Mouse (Mus musculus): Measurements from ENCODE around the gene Gm17455. TPM values are rescaled to one million over a fixed set of nuclear protein-coding genes. Genes with fewer than 3 reads are reported as not detected.

Gm17455 gene
- polyA plus RNA-seq, 1 experiment from 2014 or later, result 1.3 TPM

DNA sequence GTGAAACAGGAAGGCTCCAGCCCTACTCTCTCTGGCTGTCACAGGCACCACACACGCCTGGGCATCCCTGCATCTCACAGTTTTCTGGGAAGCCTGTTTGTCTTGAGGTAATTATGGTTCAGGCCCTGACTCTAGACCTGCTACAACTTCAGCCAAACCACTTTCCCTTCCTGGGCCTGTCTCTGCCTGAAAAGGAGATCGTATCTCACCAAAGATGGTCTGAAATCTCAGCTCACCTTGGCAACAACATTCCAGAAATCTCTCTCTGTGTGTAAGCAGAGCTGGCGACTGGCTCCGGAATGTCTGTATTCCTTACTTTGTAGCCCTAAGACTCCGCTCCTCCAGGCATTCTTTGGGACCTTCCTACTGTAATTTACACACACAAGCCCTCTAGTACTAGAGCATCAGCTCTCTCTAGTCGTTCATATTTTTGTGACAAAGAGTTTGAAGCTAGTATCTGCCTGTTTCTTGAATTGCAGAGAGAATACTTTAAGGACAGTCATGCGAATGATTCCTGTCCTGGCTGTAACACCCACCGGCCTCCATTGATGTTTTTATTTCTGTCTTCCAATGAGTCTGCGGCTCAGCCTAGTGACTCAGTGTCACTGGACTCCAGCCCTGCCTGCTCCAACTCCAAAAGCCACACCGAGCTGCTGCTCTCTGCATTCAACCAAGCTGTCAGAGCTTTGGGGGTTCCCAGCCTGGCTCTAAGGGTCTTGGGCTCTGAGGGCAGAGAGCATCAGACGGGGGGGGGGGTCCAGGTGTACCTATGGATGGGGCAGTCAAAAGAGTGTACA, 44.4 kb upstream of the Gm17455 start:
- Histone ChIP-seq H3K9me3 (replicated peaks; ENCODE audit: control insufficient read depth, low read length) (no peaks in the 10 kb centered on the region), H3K4me2 (ENCODE audit: low read depth, low read length) (no peak overlapping the region), H3K4me3 (ENCODE audit: low read depth, low read length) (no peak overlapping the region), H3K9ac (replicated peaks; ENCODE audit: low read length) (no peak overlapping the region), H3K4me1 (ENCODE audit: control insufficient read depth, insufficient read depth, low read length) (no peaks in the 10 kb centered on the region; the same call in 1 of the 2 replicates), H3K27ac (replicated peaks; ENCODE audit: low read depth, low read length) (no peak overlapping the region), H3K27me3 (ENCODE audit: control insufficient read depth, insufficient read depth, low read length) (no peaks in the 10 kb centered on the region), H3K36me3 (replicated peaks; ENCODE audit: control insufficient read depth, insufficient read depth, low read depth, low read length) (no peaks in the 10 kb centered on the region)
- no peak for ATAC-seq (replicated peaks; ENCODE audit: insufficient number of reproducible peaks, low FRiP score, low TSS enrichment, low read depth)
- 67% methylated on average over 11 of the region's 11 CpGs for WGBS
- peak; percentile 30 for DNase-seq (ENCODE audit: low spot score)

DNA sequence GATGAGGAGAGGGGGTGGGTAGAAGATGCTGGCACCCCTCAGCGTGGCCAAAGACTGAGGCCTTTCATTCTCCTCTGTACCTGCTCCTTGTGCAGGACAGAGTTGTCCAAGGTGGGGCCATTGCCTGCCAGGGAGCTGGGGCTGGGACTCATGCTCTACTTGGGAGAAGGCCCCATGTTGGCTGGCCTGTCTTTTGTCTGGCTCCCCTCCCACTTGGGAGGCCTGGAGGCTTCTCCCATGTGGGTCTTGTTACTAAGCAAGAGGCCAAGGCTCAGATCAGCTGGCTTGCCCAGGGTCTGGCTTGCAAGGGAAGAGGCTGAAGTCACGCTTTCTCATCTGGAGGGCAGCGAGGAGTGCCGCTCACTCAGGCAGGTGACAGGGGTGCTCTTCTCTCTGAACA, 42.1 kb upstream of the Gm17455 start:
- Histone ChIP-seq H3K36me3 (replicated peaks; ENCODE audit: control insufficient read depth, insufficient read depth, low read depth, low read length) (no peaks in the 10 kb centered on the region), H3K4me2 (ENCODE audit: low read depth, low read length) (no peak overlapping the region), H3K27me3 (ENCODE audit: control insufficient read depth, insufficient read depth, low read length) (no peaks in the 10 kb centered on the region), H3K9me3 (replicated peaks; ENCODE audit: control insufficient read depth, low read length) (no peaks in the 10 kb centered on the region), H3K4me1 (ENCODE audit: control insufficient read depth, insufficient read depth, low read length) (no peaks in the 10 kb centered on the region), H3K27ac (replicated peaks; ENCODE audit: low read depth, low read length) (no peak overlapping the region), H3K9ac (replicated peaks; ENCODE audit: low read length) (no peak overlapping the region), H3K4me3 (ENCODE audit: low read depth, low read length) (no peak overlapping the region)
- WGBS, result 90% methylated on average over 4 of the region's 4 CpGs
- DNase-seq (ENCODE audit: low spot score) (no peak), ATAC-seq (replicated peaks; ENCODE audit: insufficient number of reproducible peaks, low FRiP score, low TSS enrichment, low read depth) (no peak)

DNA sequence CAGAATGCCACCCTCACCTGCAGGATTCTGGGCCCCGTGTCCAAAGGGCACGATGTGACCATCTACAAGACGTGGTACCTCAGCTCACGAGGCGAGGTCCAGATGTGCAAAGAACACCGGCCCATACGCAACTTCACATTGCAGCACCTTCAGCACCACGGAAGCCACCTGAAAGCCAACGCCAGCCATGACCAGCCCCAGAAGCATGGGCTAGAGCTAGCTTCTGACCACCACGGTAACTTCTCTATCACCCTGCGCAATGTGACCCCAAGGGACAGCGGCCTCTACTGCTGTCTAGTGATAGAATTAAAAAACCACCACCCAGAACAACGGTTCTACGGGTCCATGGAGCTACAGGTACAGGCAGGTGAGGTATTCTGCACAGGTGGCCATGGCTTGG, 41.6 kb upstream of the Gm17455 start:
- Histone ChIP-seq H3K27me3 (ENCODE audit: control insufficient read depth, insufficient read depth, low read length) (no peaks in the 10 kb centered on the region), H3K4me3 (ENCODE audit: low read depth, low read length) (no peak overlapping the region), H3K4me1 (ENCODE audit: control insufficient read depth, insufficient read depth, low read length) (no peaks in the 10 kb centered on the region), H3K9ac (replicated peaks; ENCODE audit: low read length) (no peak overlapping the region), H3K27ac (replicated peaks; ENCODE audit: low read depth, low read length) (no peak overlapping the region), H3K4me2 (ENCODE audit: low read depth, low read length) (no peak overlapping the region), H3K36me3 (replicated peaks; ENCODE audit: control insufficient read depth, insufficient read depth, low read depth, low read length) (no peaks in the 10 kb centered on the region), H3K9me3 (replicated peaks; ENCODE audit: control insufficient read depth, low read length) (no peaks in the 10 kb centered on the region)
- ATAC-seq (replicated peaks; ENCODE audit: insufficient number of reproducible peaks, low FRiP score, low TSS enrichment, low read depth) (no peak), DNase-seq (ENCODE audit: low spot score) (no peak)
- WGBS, result 95% methylated on average over 14 of the region's 14 CpGs

DNA sequence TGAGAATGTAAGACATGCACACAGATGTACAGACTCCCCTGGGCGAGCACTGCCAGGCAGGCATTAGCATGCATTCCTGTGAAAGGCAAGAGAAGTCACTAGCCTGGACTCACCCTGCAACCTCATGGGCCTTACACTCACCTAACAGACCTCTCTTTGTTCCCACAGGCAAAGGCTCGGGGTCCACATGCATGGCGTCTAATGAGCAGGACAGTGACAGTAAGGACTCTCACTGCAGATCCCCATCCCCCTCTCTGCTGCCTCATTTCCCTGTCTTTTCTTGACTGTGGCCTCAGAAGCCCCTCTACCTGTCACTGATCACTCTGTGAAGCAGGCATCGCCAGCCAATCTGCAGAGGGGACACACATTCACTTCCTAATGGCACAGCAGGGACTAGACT, 40.8 kb upstream of the Gm17455 start:
- H3K36me3 ChIP-seq (replicated peaks; ENCODE audit: control insufficient read depth, insufficient read depth, low read depth, low read length), result no peaks in the 10 kb centered on the region
- no peak for DNase-seq (ENCODE audit: low spot score)
- H3K4me3 ChIP-seq (ENCODE audit: low read depth, low read length), result no peak overlapping the region
- H3K4me2 ChIP-seq (ENCODE audit: low read depth, low read length), result no peak overlapping the region
- H3K27ac ChIP-seq (replicated peaks; ENCODE audit: low read depth, low read length), result no peak overlapping the region
- H3K4me1 ChIP-seq (ENCODE audit: control insufficient read depth, insufficient read depth, low read length), result no peaks in the 10 kb centered on the region
- no peaks in the 10 kb centered on the region for H3K27me3 ChIP-seq (ENCODE audit: control insufficient read depth, insufficient read depth, low read length)
- ATAC-seq (replicated peaks; ENCODE audit: insufficient number of reproducible peaks, low FRiP score, low TSS enrichment, low read depth), result no peak
- no peaks in the 10 kb centered on the region for H3K9me3 ChIP-seq (replicated peaks; ENCODE audit: control insufficient read depth, low read length)
- 24% methylated on average over 4 of the region's 4 CpGs for WGBS
- H3K9ac ChIP-seq (replicated peaks; ENCODE audit: low read length), result no peak overlapping the region

DNA sequence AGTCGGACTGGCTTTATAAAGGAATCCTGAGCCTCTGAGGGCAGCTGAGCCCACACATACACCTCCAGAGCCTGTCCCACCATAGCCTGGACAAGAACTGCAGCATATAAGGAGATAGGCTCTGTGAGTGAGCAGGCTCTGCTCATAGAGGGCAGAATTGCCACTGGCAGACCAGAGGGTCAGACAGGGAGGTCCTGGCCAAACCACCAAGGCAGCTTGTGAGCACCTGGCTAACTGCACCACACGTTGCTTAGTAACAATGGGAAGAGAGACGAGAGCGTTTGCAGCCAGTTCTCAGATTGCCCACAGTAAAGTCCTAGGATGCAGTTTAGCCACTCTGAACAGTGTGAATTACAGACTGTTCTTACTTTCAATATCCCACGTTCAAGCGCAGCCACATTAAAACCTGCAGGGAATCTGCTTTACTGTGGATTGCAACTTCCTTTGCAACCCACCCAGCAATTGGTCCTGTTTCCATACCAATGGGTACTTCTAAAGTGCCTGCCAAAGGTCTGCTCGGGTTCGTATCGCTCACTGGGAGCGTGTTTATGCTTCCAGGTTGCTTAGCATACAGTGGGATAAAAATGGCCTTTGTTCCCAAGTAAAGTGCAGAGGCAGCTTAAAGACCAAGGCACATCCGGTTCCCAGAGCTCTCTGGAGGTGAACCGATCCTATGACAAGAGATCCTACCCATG, 37.8 kb upstream of the Gm17455 start:
- Histone ChIP-seq H3K27me3 (ENCODE audit: control insufficient read depth, insufficient read depth, low read length) (no peaks in the 10 kb centered on the region), H3K4me3 (ENCODE audit: low read depth, low read length) (no peak overlapping the region), H3K27ac (replicated peaks; ENCODE audit: low read depth, low read length) (no peak overlapping the region), H3K9ac (replicated peaks; ENCODE audit: low read length) (no peak overlapping the region), H3K4me2 (ENCODE audit: low read depth, low read length) (no peak overlapping the region), H3K36me3 (replicated peaks; ENCODE audit: control insufficient read depth, insufficient read depth, low read depth, low read length) (no peaks in the 10 kb centered on the region), H3K9me3 (replicated peaks; ENCODE audit: control insufficient read depth, low read length) (no peaks in the 10 kb centered on the region), H3K4me1 (ENCODE audit: control insufficient read depth, insufficient read depth, low read length) (no peaks in the 10 kb centered on the region)
- DNase-seq (ENCODE audit: low spot score) (no peak), ATAC-seq (replicated peaks; ENCODE audit: insufficient number of reproducible peaks, low FRiP score, low TSS enrichment, low read depth) (no peak)
- WGBS, result 61% methylated on average over 12 of the region's 12 CpGs

DNA sequence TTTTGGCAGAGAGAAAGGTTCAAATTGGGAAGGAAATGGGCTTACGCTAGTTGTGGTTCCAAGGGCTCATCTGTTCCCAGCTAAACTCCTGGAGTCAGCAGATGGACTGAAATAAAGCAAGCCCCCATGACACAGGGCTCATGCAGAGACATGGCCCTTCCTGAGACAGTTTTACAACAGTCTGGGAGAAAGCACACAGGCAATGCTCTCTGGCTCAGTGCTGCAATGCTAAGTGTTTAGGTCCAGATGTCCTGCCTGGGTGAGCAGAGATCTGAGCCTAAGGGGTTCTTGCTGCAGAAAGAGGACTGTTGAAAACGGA, 37.3 kb upstream of the Gm17455 start:
- Histone ChIP-seq H3K27ac (replicated peaks; ENCODE audit: low read depth, low read length) (no peak overlapping the region), H3K4me2 (ENCODE audit: low read depth, low read length) (no peak overlapping the region)
- 52% methylated on average over 2 of the region's 2 CpGs for WGBS

DNA sequence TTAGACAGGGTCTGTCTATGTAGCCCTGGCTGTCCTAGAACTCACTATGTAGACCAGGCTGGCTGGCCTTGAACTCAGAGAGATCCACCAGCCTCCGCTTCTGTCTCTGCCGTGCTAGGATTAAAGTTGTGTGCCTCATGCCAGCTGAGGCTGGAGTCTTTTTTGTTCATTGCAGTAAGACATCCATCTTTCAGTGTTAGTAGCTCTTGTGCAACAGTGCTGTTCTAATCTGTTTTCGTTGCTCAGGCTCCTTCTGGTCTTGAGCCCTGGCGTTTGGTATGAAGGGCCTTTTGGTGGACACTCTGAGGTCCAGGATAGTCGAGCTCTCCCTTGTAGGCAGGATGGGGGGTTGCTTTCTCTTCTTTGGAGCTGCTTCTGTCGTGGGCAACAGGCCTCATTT, 36.1 kb upstream of the Gm17455 start:
- no peak overlapping the region for H3K4me2 ChIP-seq (ENCODE audit: low read depth, low read length)
- 68% methylated on average over 6 of the region's 6 CpGs for WGBS
- H3K36me3 ChIP-seq (replicated peaks; ENCODE audit: control insufficient read depth, insufficient read depth, low read depth, low read length), result no peaks in the 10 kb centered on the region
- no peaks in the 10 kb centered on the region for H3K4me1 ChIP-seq (ENCODE audit: control insufficient read depth, insufficient read depth, low read length)
- H3K27me3 ChIP-seq (ENCODE audit: control insufficient read depth, insufficient read depth, low read length), result no peaks in the 10 kb centered on the region
- no peak overlapping the region for H3K4me3 ChIP-seq (ENCODE audit: low read depth, low read length)
- DNase-seq (ENCODE audit: low spot score) (no peak), ATAC-seq (replicated peaks; ENCODE audit: insufficient number of reproducible peaks, low FRiP score, low TSS enrichment, low read depth) (no peak)
- no peaks in the 10 kb centered on the region for H3K9me3 ChIP-seq (replicated peaks; ENCODE audit: control insufficient read depth, low read length)
- H3K27ac ChIP-seq (replicated peaks; ENCODE audit: low read depth, low read length), result no peak overlapping the region
- H3K9ac ChIP-seq (replicated peaks; ENCODE audit: low read length), result no peak overlapping the region

More for the DNA sequence above, 37.3 kb upstream of the Gm17455 start:
- ATAC-seq (replicated peaks; ENCODE audit: insufficient number of reproducible peaks, low FRiP score, low TSS enrichment, low read depth) (no peak), DNase-seq (ENCODE audit: low spot score) (no peak)
- Histone ChIP-seq H3K4me1 (ENCODE audit: control insufficient read depth, insufficient read depth, low read length) (no peaks in the 10 kb centered on the region), H3K27me3 (ENCODE audit: control insufficient read depth, insufficient read depth, low read length) (no peaks in the 10 kb centered on the region), H3K9me3 (replicated peaks; ENCODE audit: control insufficient read depth, low read length) (no peaks in the 10 kb centered on the region), H3K4me3 (ENCODE audit: low read depth, low read length) (no peak overlapping the region), H3K36me3 (replicated peaks; ENCODE audit: control insufficient read depth, insufficient read depth, low read depth, low read length) (no peaks in the 10 kb centered on the region), H3K9ac (replicated peaks; ENCODE audit: low read length) (no peak overlapping the region)

DNA sequence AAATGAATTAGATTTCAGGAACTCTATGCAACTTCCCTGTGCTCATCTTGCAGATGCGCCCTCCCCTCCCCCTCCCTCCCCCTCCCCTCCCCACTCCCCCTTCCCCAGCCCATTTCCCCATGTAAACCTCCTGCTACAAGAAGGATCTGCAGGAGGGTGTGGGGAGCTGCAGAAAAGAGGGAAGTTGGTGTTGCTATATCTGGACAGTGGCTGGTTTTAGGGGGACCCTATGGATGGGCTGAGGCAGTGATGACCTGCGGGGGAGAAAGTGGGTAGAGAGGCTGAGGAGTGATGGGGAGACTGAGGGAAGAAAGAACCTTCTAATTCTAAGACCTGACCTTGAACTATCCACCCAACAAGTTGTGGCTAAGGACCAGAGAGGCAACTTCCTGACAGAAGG, 32.4 kb upstream of the Gm17455 start:
- no peak for DNase-seq (ENCODE audit: low spot score)
- Histone ChIP-seq H3K4me3 (ENCODE audit: low read depth, low read length) (no peak overlapping the region), H3K9me3 (replicated peaks; ENCODE audit: control insufficient read depth, low read length) (no peaks in the 10 kb centered on the region), H3K4me2 (ENCODE audit: low read depth, low read length) (no peak overlapping the region), H3K27me3 (ENCODE audit: control insufficient read depth, insufficient read depth, low read length) (no peaks in the 10 kb centered on the region), H3K4me1 (ENCODE audit: control insufficient read depth, insufficient read depth, low read length) (no peaks in the 10 kb centered on the region), H3K27ac (replicated peaks; ENCODE audit: low read depth, low read length) (no peak overlapping the region), H3K36me3 (replicated peaks; ENCODE audit: control insufficient read depth, insufficient read depth, low read depth, low read length) (no peaks in the 10 kb centered on the region), H3K9ac (replicated peaks; ENCODE audit: low read length) (no peak overlapping the region)
- ATAC-seq (replicated peaks; ENCODE audit: insufficient number of reproducible peaks, low FRiP score, low TSS enrichment, low read depth), result no peak
- WGBS, result 79% methylated on average over 2 of the region's 2 CpGs

All from embryonic facial prominence, embryonic 11.5 days (tissue).